9 mouse cellular contexts compared by ENCODE assay signal in genomic region chr15:99498781-99499180, GRCm38 (mm10). TPM values are rescaled to one million over a fixed set of nuclear protein-coding genes. Genes with fewer than 3 reads are reported as not detected.
DNase-seq lines count a peak whose midpoint lies in the region; ATAC-seq lines count a peak whose summit lies in the region.
"Had no signal": no experiment of that assay in that cellular context is flagged by ENCODE, and none has a peak within 500 bp of the region (broad histone marks: within the 10 kb centered on the region; RNA-seq: fewer than 3 reads in every experiment).

No protein-coding gene starts in this region.

- peaks cover 49% of the 10 kb centered on the region for H3K4me1 ChIP-seq in heart, embryonic 15.5 days (replicated peaks)

- no peaks in the 10 kb centered on the region for H3K9me3 ChIP-seq in heart, embryonic 15.5 days (replicated peaks)

- no peak overlapping the region for H3K4me2 ChIP-seq in heart, embryonic 15.5 days

- WGBS in heart, embryonic 15.5 days: 5% methylated on average over 4 of the region's 4 CpGs

- peaks cover 36% of the 10 kb centered on the region for H3K27me3 ChIP-seq in heart, embryonic 15.5 days

- H3K36me3 ChIP-seq in heart, embryonic 15.5 days: no peaks in the 10 kb centered on the region

- H3K9ac ChIP-seq in heart, embryonic 15.5 days: no peak overlapping the region

- peak overlapping the region; percentile 67 for H3K27ac ChIP-seq in heart, embryonic 15.5 days

- DNase-seq in cerebellum, adult 9-10 months: peak; percentile 69
- no peak for DNase-seq in cerebellum, postnatal 4 days (ENCODE audit: low spot score in 2 of 2)
- DNase-seq in NIH3T3 (ENCODE audit: low read depth): peak; percentile 49
- DNase-seq in kidney, postnatal 4 days: peak; percentile 43 to 58
- DNase-seq in thymus, postnatal 36 days: no peak
- no peak for DNase-seq in spleen, postnatal 10 days (ENCODE audit: low spot score in 2 of 2)
- no peak for DNase-seq in left cerebral cortex, adult 11 months (ENCODE audit: low spot score)

- H3K4me3 ChIP-seq in heart, embryonic 15.5 days: no peak overlapping the region

- ATAC-seq in heart, embryonic 15.5 days (replicated peaks; ENCODE audit: insufficient number of reproducible peaks, insufficient read depth, low FRiP score, low read depth): peak; percentile 58; the same call in 1 of the 2 replicates

RNA-seq across cellular contexts. Expression of gene Bcdin3d, which starts 24.3 kb away (rescaled TPM):
- polyA plus RNA-seq in heart, embryonic 15.5 days (2015; fragmentation: Nextera tagmentation; extraction: Ambion mirVana): 10.8 and 11.7 TPM in 2 replicates

RNA-seq across cellular contexts. Expression of gene Faim2, which starts 29.2 kb away (rescaled TPM):
- 0.28 and 0.33 TPM in 2 replicates for polyA plus RNA-seq in heart, embryonic 15.5 days (2015; fragmentation: Nextera tagmentation; extraction: Ambion mirVana)
- polyA plus RNA-seq: limb, embryonic 11.5 days had no signal

RNA-seq across cellular contexts. Expression of gene Nckap5l, which starts 41.2 kb away (rescaled TPM):
- 6.8 and 8.0 TPM in 2 replicates for polyA plus RNA-seq in heart, embryonic 15.5 days (2015; fragmentation: Nextera tagmentation; extraction: Ambion mirVana)

Comparison
In these comparisons a context has a peak if more than half of its experiments do, and no peak if none do; other contexts are left out.
1. DNase-seq: peak in cerebellum, adult 9-10 months (single experiment), NIH3T3 (single experiment) and kidney, postnatal 4 days (2 of 2); none in cerebellum, postnatal 4 days (0 of 2), thymus, postnatal 36 days (0 of 2), spleen, postnatal 10 days (0 of 2) and left cerebral cortex, adult 11 months (single experiment).